Mouse (Mus musculus) neural tube, embryonic 14.5 days (tissue): Measurements from ENCODE around the gene Aurkb. TPM values are rescaled to one million over a fixed set of nuclear protein-coding genes. Genes with fewer than 3 reads are reported as not detected.

Experiments
- ATAC-seq: fragments of 200-750 bp; cut with Nextera tagmentation; 2 replicates; pipeline ENCODE4 v1.8.0; 2017; ENCODE audit warnings: low read depth, mild to moderate bottlenecking, moderate TSS enrichment, moderate library complexity
- H3K27ac ChIP-seq: fragments of 300-500 bp; sonication (generic); 2 replicates; pipeline ENCODE4 v1.5.1; 2014; ENCODE audit warnings: low read depth, mild to moderate bottlenecking, control low read depth, low read length, moderate library complexity, mixed read lengths
- H3K27me3 ChIP-seq: fragments of 300-500 bp; sonication (generic); 2 replicates; pipeline ENCODE4 v1.6.1; 2014; ENCODE audit warnings: low read length; ENCODE audit not compliant: control insufficient read depth, insufficient read depth
- H3K36me3 ChIP-seq: fragments of 300-500 bp; sonication (generic); 2 replicates; pipeline ENCODE4 v1.6.1; 2014; ENCODE audit warnings: low read length, mixed read lengths; ENCODE audit not compliant: control insufficient read depth, insufficient read depth
- H3K4me1 ChIP-seq: fragments of 300-500 bp; sonication (generic); 2 replicates; pipeline ENCODE4 v1.6.1; 2014; ENCODE audit warnings: low read length; ENCODE audit not compliant: control insufficient read depth, insufficient read depth
- H3K4me2 ChIP-seq: fragments of 300-500 bp; sonication (generic); 2 replicates; pipeline ENCODE4 v1.6.1; 2014; ENCODE audit warnings: mild to moderate bottlenecking, low read depth, low read length, control low read depth
- H3K4me3 ChIP-seq: fragments of 300-500 bp; sonication (generic); 2 replicates; pipeline ENCODE4 v1.5.1; 2014; ENCODE audit warnings: low read depth, low read length, control low read depth, mixed read lengths
- H3K9ac ChIP-seq: fragments of 300-500 bp; sonication (generic); replicated peaks from 2 replicates; pipeline ENCODE4 v1.6.1; 2014; ENCODE audit warnings: low read depth, mild to moderate bottlenecking, control low read depth, low read length, mixed read lengths
- H3K9me3 ChIP-seq: fragments of 300-500 bp; sonication (generic); 2 replicates; pipeline ENCODE4 v1.6.1; 2016; ENCODE audit warnings: low read length; ENCODE audit not compliant: control insufficient read depth
- WGBS: fragments of 180-500 bp; shearing (Covaris S2); extraction: QIAGEN DNeasy Blood & Tissue Kit; methylation state at CpG from one replicate; pipeline ENCODE4 v1.1.7; 2014; 5-methylcytosine and 5-hydroxymethylcytosine counted together
- polyA plus RNA-seq: library from polyadenylated mRNA; unstranded; fragments of >200 nt; fragmentation: Nextera tagmentation; extraction: Ambion mirVana; gene quantifications from 2 replicates; pipeline ENCODE4 v1.2.1, GENCODE M21; 2014

Aurkb gene
- polyA plus RNA-seq, 1 experiment from 2014 or later = 8.7 TPM

- H3K27me3 ChIP-seq = no peaks in the 10 kb centered on the region
- no peaks in the 10 kb centered on the region for H3K36me3 ChIP-seq
- H3K4me3 ChIP-seq = peak overlapping the region; percentile 30
- WGBS = 0% methylated on average over 14 of the region's 14 CpGs
- H3K4me1 ChIP-seq = peaks cover 15% of the 10 kb centered on the region
- peak overlapping the region; percentile 78 for H3K9ac ChIP-seq
- peak; percentile 75 for ATAC-seq
- H3K9me3 ChIP-seq = no peaks in the 10 kb centered on the region
- H3K27ac ChIP-seq = peak overlapping the region; percentile 98
- peak overlapping the region; percentile 55 for H3K4me2 ChIP-seq
These were observed 27.8 kb downstream of the Aurkb start for GRCm38 (mm10) chr11:69073065-69073888.

DNA sequence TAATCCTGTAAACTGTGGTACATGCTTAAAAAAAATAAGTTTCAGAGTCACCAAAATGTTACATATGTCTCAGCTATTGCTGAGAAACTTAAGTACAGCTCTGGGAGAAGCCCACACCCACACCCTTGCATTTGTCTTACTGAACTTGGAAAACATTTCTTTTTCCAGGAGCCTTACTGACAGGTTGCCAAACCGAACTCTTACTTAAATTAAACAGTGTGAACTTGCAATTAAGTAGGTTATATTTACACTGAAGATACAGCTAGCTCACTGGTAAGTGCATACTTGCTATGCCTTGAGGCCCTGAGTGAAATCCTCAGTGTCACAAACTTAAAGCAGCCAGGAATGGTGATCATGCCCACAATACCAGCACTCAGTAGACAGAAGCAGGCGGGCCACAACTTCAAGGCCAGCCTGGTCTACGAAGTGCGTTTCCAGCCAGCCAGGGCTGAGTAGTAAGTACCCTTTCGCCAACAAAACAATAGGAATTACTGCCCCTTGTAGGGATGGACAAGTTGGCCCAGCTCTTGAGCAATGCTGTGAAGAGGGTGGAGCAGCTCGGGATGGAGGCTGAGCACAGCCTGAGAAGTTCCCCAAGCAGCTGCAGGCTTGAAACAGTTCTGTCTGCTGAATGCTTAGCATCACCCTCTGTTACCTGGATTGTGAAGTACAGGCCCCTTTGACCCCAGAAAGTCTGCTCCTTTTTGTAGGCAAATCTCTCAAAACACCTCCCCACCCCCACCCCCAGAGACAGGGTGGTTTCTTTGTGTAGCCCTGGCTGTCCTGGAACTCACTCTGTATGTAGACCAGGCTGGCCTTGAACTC lies 28.7 kb downstream of the Aurkb start:
- Histone ChIP-seq H3K27ac (no peak overlapping the region), H3K36me3 (no peaks in the 10 kb centered on the region), H3K4me3 (no peak overlapping the region), H3K4me1 (peaks cover 15% of the 10 kb centered on the region), H3K9ac (no peak overlapping the region), H3K9me3 (no peaks in the 10 kb centered on the region), H3K4me2 (no peak overlapping the region), H3K27me3 (no peaks in the 10 kb centered on the region)
- no peak for ATAC-seq
- 40% methylated on average over 6 of the region's 6 CpGs for WGBS

DNA sequence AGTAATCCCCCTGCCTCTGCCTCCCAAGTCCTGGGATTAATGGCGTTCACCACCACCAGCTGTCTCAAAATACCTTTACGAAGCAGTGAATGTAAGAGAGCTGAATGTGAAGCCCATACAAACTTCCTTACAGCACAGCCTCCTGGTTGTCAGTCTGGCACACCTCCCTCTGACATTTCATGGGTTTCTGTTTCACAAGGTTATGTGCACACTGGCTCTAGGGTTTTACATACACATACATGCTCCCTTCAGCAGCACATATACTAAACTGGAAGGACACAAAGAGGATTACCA lies 29.3 kb downstream of the Aurkb start:
- H3K4me3 ChIP-seq = no peak overlapping the region
- H3K9me3 ChIP-seq = no peaks in the 10 kb centered on the region
- H3K27ac ChIP-seq = no peak overlapping the region
- no peaks in the 10 kb centered on the region for H3K36me3 ChIP-seq
- H3K27me3 ChIP-seq = no peaks in the 10 kb centered on the region
- no peak for ATAC-seq
- no peak overlapping the region for H3K9ac ChIP-seq
- no peak overlapping the region for H3K4me2 ChIP-seq
- 53% methylated on average over 2 of the region's 2 CpGs for whole genome bisulfite sequencing
- H3K4me1 ChIP-seq = peaks cover 15% of the 10 kb centered on the region

GRCm38 (mm10) chr11:69075764-69076479 lies 30.5 kb downstream of the Aurkb start:
- no peaks in the 10 kb centered on the region for H3K27me3 ChIP-seq
- no peaks in the 10 kb centered on the region for H3K9me3 ChIP-seq
- no peak for ATAC-seq
- H3K4me2 ChIP-seq = no peak overlapping the region
- WGBS = 46% methylated on average over 8 of the region's 9 CpGs
- no peak overlapping the region for H3K27ac ChIP-seq
- no peak overlapping the region for H3K9ac ChIP-seq
- no peaks in the 10 kb centered on the region for H3K36me3 ChIP-seq
- peaks cover 11% of the 10 kb centered on the region for H3K4me1 ChIP-seq
- H3K4me3 ChIP-seq = no peak overlapping the region

DNA sequence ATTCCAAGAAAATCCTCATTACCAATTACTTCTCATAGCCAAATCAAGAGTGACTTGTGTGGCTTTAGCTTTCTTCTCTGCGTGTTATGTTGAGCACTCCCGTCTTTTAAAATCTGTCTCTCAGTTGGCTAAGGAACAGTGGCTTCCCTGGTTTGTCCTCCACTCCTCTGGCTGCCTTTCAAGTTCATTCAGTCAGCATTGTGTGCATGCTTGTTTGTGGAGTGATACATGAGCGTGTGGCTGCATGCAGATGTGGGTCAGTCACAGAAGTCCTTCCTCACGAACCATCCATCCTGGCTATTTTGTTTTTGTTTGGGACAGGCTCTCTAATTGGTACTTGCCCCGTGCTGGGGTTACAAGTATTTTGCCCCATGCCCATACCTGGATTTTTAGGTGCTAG lies 31.1 kb downstream of the Aurkb start:
- Histone ChIP-seq H3K4me3 (no peak overlapping the region), H3K4me2 (no peak overlapping the region), H3K9me3 (no peaks in the 10 kb centered on the region), H3K4me1 (peaks cover 6% of the 10 kb centered on the region), H3K36me3 (no peaks in the 10 kb centered on the region), H3K27me3 (no peaks in the 10 kb centered on the region), H3K27ac (no peak overlapping the region), H3K9ac (no peak overlapping the region)
- ATAC-seq = no peak
- 60% methylated on average over 5 of the region's 5 CpGs for WGBS

DNA sequence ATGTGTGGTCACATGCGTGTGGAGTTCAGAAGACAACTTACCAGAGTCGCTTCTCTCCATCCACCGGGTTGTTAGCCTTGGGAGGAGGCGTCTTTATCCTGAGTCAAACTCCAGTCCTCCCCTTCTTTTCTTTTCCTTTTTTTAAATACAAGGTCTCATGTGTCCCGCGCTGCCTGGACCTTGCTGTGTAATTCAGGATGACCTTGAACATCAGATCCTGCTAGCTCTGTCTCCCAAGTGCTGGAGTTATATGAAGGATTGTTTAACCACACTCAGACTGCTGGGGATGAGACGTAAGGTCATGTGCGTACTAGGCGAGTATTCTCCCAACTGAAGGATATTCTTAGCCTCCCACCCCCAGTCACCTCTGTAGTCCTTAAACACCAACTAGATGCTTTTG lies 31.9 kb downstream of the Aurkb start:
- Histone ChIP-seq H3K9me3 (no peaks in the 10 kb centered on the region), H3K9ac (no peak overlapping the region), H3K4me1 (peaks cover under 1% of the 10 kb centered on the region), H3K27ac (no peak overlapping the region), H3K27me3 (no peaks in the 10 kb centered on the region), H3K4me2 (no peak overlapping the region), H3K36me3 (no peaks in the 10 kb centered on the region), H3K4me3 (no peak overlapping the region)
- no peak for ATAC-seq
- WGBS = 88% methylated on average over 9 of the region's 9 CpGs

GRCm38 (mm10) chr11:69078041-69078440 lies 32.6 kb downstream of the Aurkb start:
- no peak overlapping the region for H3K9ac ChIP-seq
- no peaks in the 10 kb centered on the region for H3K36me3 ChIP-seq
- H3K9me3 ChIP-seq = no peaks in the 10 kb centered on the region
- ATAC-seq = no peak
- no peak overlapping the region for H3K4me2 ChIP-seq
- H3K27me3 ChIP-seq = no peaks in the 10 kb centered on the region
- 85% methylated on average over 6 of the region's 6 CpGs for WGBS
- H3K4me3 ChIP-seq = no peak overlapping the region
- no peaks in the 10 kb centered on the region; the same call in 1 of the 2 replicates for H3K4me1 ChIP-seq
- H3K27ac ChIP-seq = no peak overlapping the region

DNA sequence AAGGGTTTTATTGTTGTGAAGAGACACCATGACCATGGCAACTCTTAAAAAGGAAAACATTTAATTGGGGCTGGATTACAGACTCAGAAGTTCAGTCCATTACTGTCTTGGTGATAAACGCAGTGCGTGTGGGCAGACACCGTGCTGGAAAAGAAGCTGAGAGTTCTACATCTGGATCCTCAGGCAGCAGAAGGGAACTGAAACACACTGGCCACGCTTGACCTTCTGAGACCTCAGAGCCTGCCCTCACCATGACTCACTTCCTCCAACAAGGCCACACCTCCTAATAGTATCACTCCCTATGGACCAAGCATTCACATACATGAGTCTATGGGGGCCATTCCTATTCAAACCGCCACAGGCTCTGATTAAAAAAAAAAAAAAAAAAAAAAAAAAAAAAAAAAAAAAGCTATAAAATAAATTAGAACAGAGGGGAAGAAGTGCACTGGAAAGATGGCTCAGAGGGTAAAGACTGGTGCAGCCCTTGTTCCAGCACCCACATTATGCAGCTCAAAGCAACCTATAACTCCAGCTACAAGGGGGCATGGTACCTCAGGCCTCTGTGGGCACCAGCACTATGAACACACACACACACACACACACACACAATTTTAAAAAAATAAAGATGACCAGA lies 33.5 kb downstream of the Aurkb start:
- no peak overlapping the region for H3K9ac ChIP-seq
- no peaks in the 10 kb centered on the region for H3K9me3 ChIP-seq
- H3K36me3 ChIP-seq = no peaks in the 10 kb centered on the region
- no peak for ATAC-seq
- no peak overlapping the region for H3K4me2 ChIP-seq
- H3K4me3 ChIP-seq = no peak overlapping the region
- no peaks in the 10 kb centered on the region for H3K27me3 ChIP-seq
- WGBS = 73% methylated on average over 5 of the region's 5 CpGs
- no peak overlapping the region for H3K27ac ChIP-seq
- H3K4me1 ChIP-seq = no peaks in the 10 kb centered on the region
